Mouse (Mus musculus) CD4-positive helper T cell, adult 2 months (primary cell): ENCODE results near the gene Serpinf2.
"Not testable (repeated sequence)": the region's sequence is repeated elsewhere in the genome, so short reads cannot be mapped to it uniquely, and the experiment has no call there.

Experiments used
- DNase-seq: peaks from one replicate; pipeline ENCODE4 v3.0.0-alpha.2; 2012; ENCODE audit warnings: low read depth, missing footprints, low spot score

Serpinf2 gene

DNA sequence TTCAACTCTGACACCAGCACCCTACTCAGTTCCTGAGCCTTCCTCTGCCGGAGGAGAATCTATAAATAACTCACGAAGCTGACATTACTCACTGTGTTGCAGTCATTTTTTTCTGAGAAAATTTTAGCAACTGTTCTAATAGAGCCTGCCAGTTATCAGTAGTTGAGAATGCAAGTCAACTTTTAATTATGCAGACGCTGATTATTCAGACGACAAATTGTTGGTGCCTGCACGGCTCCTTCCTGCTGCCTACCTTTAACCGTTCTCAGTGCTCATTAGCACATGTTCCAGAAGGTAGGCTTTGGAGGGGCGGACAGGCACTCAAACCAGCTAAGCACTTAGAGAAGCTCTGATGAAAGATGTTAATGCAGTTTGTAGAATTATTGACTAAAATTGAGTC lies 41.9 kb downstream of the Serpinf2 start:
- no peak for DNase-seq

GRCm38 (mm10) chr11:75395611-75396010 lies 43.8 kb downstream of the Serpinf2 start:
- DNase-seq: no peak

- not testable (repeated sequence) for DNase-seq
Observed at GRCm38 (mm10) chr11:75383529-75383928, 55.9 kb downstream of the Serpinf2 start.
